Mouse (Mus musculus) gastrocnemius, postnatal 36 days (tissue): Measurements from ENCODE around the gene Gm3415. TPM values are rescaled to one million over a fixed set of nuclear protein-coding genes. Genes with fewer than 3 reads are reported as not detected.
"Not testable (repeated sequence)": the region's sequence is repeated elsewhere in the genome, so short reads cannot be mapped to it uniquely, and the experiment has no call there.

ENCODE experiments used
- DNase-seq, 2 experiments: peaks; one replicate each; pipeline ENCODE4 v3.0.0; 2022
- intact Hi-C: fragments of 180-260 bp; cut with DNase I; formaldehyde crosslinking; loops from one replicate; pipeline ENCODE4 v1.15.1; 2025
- total RNA-seq, 2 experiments: library from RNA; stranded (reverse); gene quantifications; 2 replicates each; pipeline ENCODE4 v1.2.3; 2021

Gene Gm3415
- total RNA-seq, 2 experiments from 2014 or later: not detected

- intact Hi-C loops: no loop called here
- no peak for DNase-seq
Observed at GRCm38 (mm10) chr5:146598215-146599119, 42.5 kb downstream of the Gm3415 start.

GRCm38 (mm10) chr5:146599216-146599615 lies 43.3 kb downstream of the Gm3415 start:
- DNase-seq, intact Hi-C loops: not testable (repeated sequence)

- intact Hi-C loops: no loop called here
- no peak for DNase-seq
Observed at GRCm38 (mm10) chr5:146599970-146600369, 44.0 kb downstream of the Gm3415 start.

- intact Hi-C loops: no loop called here
- no peak for DNase-seq
Observed at GRCm38 (mm10) chr5:146606221-146606620, 50.3 kb downstream of the Gm3415 start.

GRCm38 (mm10) chr5:146606895-146607294 lies 51.0 kb downstream of the Gm3415 start:
- intact Hi-C loops: no loop called here
- DNase-seq: no peak

GRCm38 (mm10) chr5:146607816-146608215 lies 51.9 kb downstream of the Gm3415 start:
- DNase-seq: no peak
- intact Hi-C loops: no loop called here

Other genes starting within 250 kb of the Gm3415 start
- under 1 TPM; 0.82 to 0.91 TPM for gene Wasf3, start 171.2 kb upstream of the Gm3415 start, total RNA-seq
- gene Gm6408, start 74.2 kb upstream of the Gm3415 start, total RNA-seq: not detected
- gene Gm6370, start 64.8 kb upstream of the Gm3415 start, total RNA-seq: not detected
- not detected for gene 4930449I24Rik, start 53.7 kb upstream of the Gm3415 start, total RNA-seq
- gene Gm3402, start 42.0 kb upstream of the Gm3415 start, total RNA-seq: not detected
- not detected for gene Gm3404, start 30.3 kb upstream of the Gm3415 start, total RNA-seq
- not detected for gene Gm3409, start 18.5 kb upstream of the Gm3415 start, total RNA-seq
- not detected for gene Gpr12, start 29.1 kb downstream of the Gm3415 start, total RNA-seq
- gene Usp12, start 238.9 kb downstream of the Gm3415 start, total RNA-seq: 10 to 100 TPM; 15.9 to 16.8 TPM